Comparison of ENCODE assay signal across 13 mouse cellular contexts in genomic region chr6:97150156-97150555, GRCm38 (mm10). TPM values are rescaled to one million over a fixed set of nuclear protein-coding genes. Genes with fewer than 3 reads are reported as not detected.
A peak's percentile ranks its signal among the peaks of the same experiment; 100 is the strongest.
DNase-seq lines count a peak whose midpoint lies in the region; ATAC-seq and TF ChIP-seq lines count a peak whose summit lies in the region.
"Had no signal": no experiment of that assay in that cellular context is flagged by ENCODE, and none has a peak within 500 bp of the region (broad histone marks: within the 10 kb centered on the region; RNA-seq: fewer than 3 reads in every experiment).

No protein-coding gene starts in this region.

- no peak overlapping the region for H3K9ac ChIP-seq in kidney, embryonic 16.5 days (replicated peaks; ENCODE audit: low read length)

- H3K27me3 ChIP-seq in kidney, embryonic 16.5 days (ENCODE audit: insufficient read depth, low read length): no peaks in the 10 kb centered on the region

- no peak for DNase-seq in left cerebral cortex, adult 2 months (ENCODE audit: extremely low spot score in 1 of 2, low spot score in 2 of 2)
- DNase-seq in left cerebral cortex, postnatal 4 days: no peak
- DNase-seq in 3T3-L1 (ENCODE audit: low read depth, low spot score) (peak; percentile 49), A20 (ENCODE audit: low read depth, low spot score) (peak; percentile 48)
- peak; percentile 15 for DNase-seq in c-Kit-positive CD71-positive TER-119-positive erythroid progenitor cells, embryonic 14.5 days (ENCODE audit: low spot score)
- DNase-seq in gastrocnemius, postnatal 10 days: no peak
- DNase-seq: cerebellum, adult 9-10 months; heart, adult 18-20 months; heart, postnatal 4 days; thymus, postnatal 36 days had no signal

- no peaks in the 10 kb centered on the region for H3K9me3 ChIP-seq in kidney, embryonic 16.5 days (ENCODE audit: low read length)
- H3K9me3 ChIP-seq: embryonic facial prominence, embryonic 10.5 days; midbrain, embryonic 10.5 days had no signal

- peaks cover 19% of the 10 kb centered on the region for H3K4me1 ChIP-seq in kidney, embryonic 16.5 days (ENCODE audit: insufficient read depth, low read length)

- intact Hi-C loops in left cerebral cortex, adult 2 months (cut with DNase I): no loop called here
- intact Hi-C loops in left cerebral cortex, postnatal 4 days (cut with DNase I): no loop called here

- H3K4me3 ChIP-seq in left cerebral cortex, adult 2 months: no peak overlapping the region
- no peak overlapping the region for H3K4me3 ChIP-seq in kidney, embryonic 16.5 days (ENCODE audit: low read length)
- H3K4me3 ChIP-seq: embryonic facial prominence, embryonic 10.5 days; midbrain, embryonic 10.5 days had no signal

- peaks cover 8% of the 10 kb centered on the region; the same call in 1 of the 2 replicates for H3K36me3 ChIP-seq in kidney, embryonic 16.5 days (ENCODE audit: insufficient read depth, low read length)

- H3K4me2 ChIP-seq in kidney, embryonic 16.5 days (replicated peaks; ENCODE audit: low read depth, low read length): no peak overlapping the region

- no peak for ATAC-seq in kidney, embryonic 16.5 days (ENCODE audit: low FRiP score, low TSS enrichment)

- H3K27ac ChIP-seq in left cerebral cortex, adult 2 months: no peak overlapping the region
- H3K27ac ChIP-seq in kidney, embryonic 16.5 days (ENCODE audit: low read length): no peak overlapping the region
- H3K27ac ChIP-seq: embryonic facial prominence, embryonic 10.5 days; midbrain, embryonic 10.5 days had no signal

- WGBS in kidney, embryonic 16.5 days: 80% methylated on average over 6 of the region's 6 CpGs

- peak; percentile 25 for TF ChIP-seq CTCF in left cerebral cortex, adult 2 months (IDR thresholded peaks at IDR 0.05)

RNA-seq across cellular contexts. Expression of gene Eogt, which starts 1.2 kb away (rescaled TPM):
- total RNA-seq in left cerebral cortex, adult 2 months (2021): 10 to 100 TPM; 30.2 to 31.2 TPM
- total RNA-seq in left cerebral cortex, postnatal 4 days (2021): 10 to 100 TPM; 32.4 to 38.5 TPM
- 22.9 and 24.5 TPM in 2 replicates for polyA plus RNA-seq in kidney, embryonic 16.5 days (2015; fragmentation: Nextera tagmentation; extraction: Ambion mirVana)
- 1 to 10 TPM; 4.9 to 8.1 TPM for total RNA-seq in gastrocnemius, postnatal 10 days (2021)

RNA-seq across cellular contexts. Expression of gene Tmf1, which starts 28.8 kb away (rescaled TPM):
- 10 to 100 TPM; 51.9 to 52.9 TPM for total RNA-seq in left cerebral cortex, adult 2 months (2021)
- total RNA-seq in left cerebral cortex, postnatal 4 days (2021): 10 to 100 TPM; 47.4 to 51.6 TPM
- polyA plus RNA-seq in kidney, embryonic 16.5 days (2015; fragmentation: Nextera tagmentation; extraction: Ambion mirVana): 28.1 and 28.7 TPM in 2 replicates
- total RNA-seq in gastrocnemius, postnatal 10 days (2021): 10 to 100 TPM; 27.6 to 32.0 TPM

RNA-seq across cellular contexts. Expression of gene Uba3, which starts 55.3 kb away (rescaled TPM):
- total RNA-seq in left cerebral cortex, adult 2 months (2021): 10 to 100 TPM; 77.3 to 79.0 TPM
- 10 to 100 TPM; 75.9 to 78.9 TPM for total RNA-seq in left cerebral cortex, postnatal 4 days (2021)
- 72.6 and 76.3 TPM in 2 replicates for polyA plus RNA-seq in kidney, embryonic 16.5 days (2015; fragmentation: Nextera tagmentation; extraction: Ambion mirVana)
- total RNA-seq in gastrocnemius, postnatal 10 days (2021): 10 to 100 TPM; 50.3 to 51.2 TPM

Comparison
In these comparisons a context has a peak if more than half of its experiments do, and no peak if none do; other contexts are left out.
1. DNase-seq: peak in 3T3-L1 (single experiment), A20 (single experiment) and c-Kit-positive CD71-positive TER-119-positive erythroid progenitor cells, embryonic 14.5 days (single experiment); none in left cerebral cortex, adult 2 months (0 of 2), left cerebral cortex, postnatal 4 days (single experiment) and gastrocnemius, postnatal 10 days (single experiment).